Mouse (Mus musculus) liver, embryonic 14.5 days (tissue): ENCODE results near the gene Dexi. TPM values are rescaled to one million over a fixed set of nuclear protein-coding genes. Genes with fewer than 3 reads are reported as not detected.

Experiments used
- ATAC-seq: fragments of 200-750 bp; cut with Nextera tagmentation; 2 replicates; pipeline ENCODE4 v1.8.0; 2017; ENCODE audit warnings: moderate number of reproducible peaks, mild to moderate bottlenecking, moderate library complexity; ENCODE audit not compliant: insufficient read depth
- DNase-seq, 3 experiments: peaks; one replicate each; pipeline ENCODE4 v3.0.0-alpha.2; 2012 to 2013; ENCODE audit warnings: low read depth in 3 of 3, low spot score in 3 of 3
- H3K27ac ChIP-seq: fragments of 300-500 bp; sonication (generic); 2 replicates; pipeline ENCODE4 v1.5.1; 2014; ENCODE audit warnings: moderate library complexity, mild to moderate bottlenecking, control low read depth, inconsistent platforms
- H3K27me3 ChIP-seq: fragments of 300-500 bp; sonication (generic); 2 replicates; pipeline ENCODE4 v1.6.1; 2014; ENCODE audit warnings: mild to moderate bottlenecking, low read length, moderate library complexity; ENCODE audit not compliant: control insufficient read depth, insufficient read depth
- H3K36me3 ChIP-seq: fragments of 300-500 bp; sonication (generic); replicated peaks from 2 replicates; pipeline ENCODE4 v1.6.1; 2014; ENCODE audit warnings: low read depth; ENCODE audit not compliant: control insufficient read depth, insufficient read depth
- H3K4me1 ChIP-seq, 2 experiments: fragments of 200-500 bp in 1 of 2; fragments of 300-500 bp in 1 of 2; sonication (generic) in 1 of 2; replicated peaks; 2 replicates each; pipeline ENCODE4 v1.6.1; 2012 to 2014; ENCODE audit warnings: antibody characterized with exemption in 1 of 2, inconsistent platforms in 1 of 2, low read length in 1 of 2; ENCODE audit not compliant: control insufficient read depth in 2 of 2, insufficient read depth in 2 of 2
- H3K4me2 ChIP-seq: fragments of 300-500 bp; sonication (generic); 2 replicates; pipeline ENCODE4 v1.6.1; 2014; ENCODE audit warnings: low read depth, mild to moderate bottlenecking, control low read depth, moderate library complexity
- H3K4me3 ChIP-seq, 2 experiments: fragments of 200-500 bp in 1 of 2; fragments of 300-500 bp in 1 of 2; sonication (generic) in 1 of 2; 2 replicates each; pipeline ENCODE4 v1.5.1; 2012 to 2014; ENCODE audit warnings: low read depth in 2 of 2, low read length in 2 of 2, mild to moderate bottlenecking in 2 of 2, control low read depth in 1 of 2, inconsistent platforms in 1 of 2, moderate library complexity in 1 of 2; ENCODE audit not compliant: insufficient read depth in 1 of 2
- H3K9ac ChIP-seq: fragments of 300-500 bp; sonication (generic); replicated peaks from 2 replicates; pipeline ENCODE4 v1.6.1; 2014; ENCODE audit warnings: mild to moderate bottlenecking, control low read depth, moderate library complexity
- H3K9me3 ChIP-seq: fragments of 300-500 bp; sonication (generic); 2 replicates; pipeline ENCODE4 v1.6.1; 2016; ENCODE audit warnings: low read length, mixed read lengths; ENCODE audit not compliant: control insufficient read depth
- CTCF ChIP-seq: IDR thresholded peaks from 2 replicates; pipeline ENCODE4 v1.5.1; 2016; ENCODE audit warnings: antibody characterized with exemption, low read depth, control low read depth
- EP300 ChIP-seq: IDR thresholded peaks from 2 replicates; pipeline ENCODE4 v1.6.1; 2016; ENCODE audit warnings: antibody characterized with exemption, low read depth
- WGBS: fragments of 180-500 bp; shearing (Covaris S2); extraction: QIAGEN DNeasy Blood & Tissue Kit; methylation state at CpG from one replicate; pipeline ENCODE4 v1.1.7; 2014; ENCODE audit not compliant: insufficient replicate concordance; 5-methylcytosine and 5-hydroxymethylcytosine counted together
- polyA plus RNA-seq, 2 experiments: library from polyadenylated mRNA; depleted of rRNA in 1 of 2; stranded (reverse) in 1 of 2; unstranded in 1 of 2; fragments of >200 nt; fragmentation: Nextera tagmentation in 1 of 2; extraction: Ambion mirVana in 1 of 2; gene quantifications; 2 replicates each; pipeline versions ENCODE4 v1.2.1 to v1.2.3; 2012 to 2014

Gene Dexi
- polyA plus RNA-seq, 2 experiments: 3.9 to 4.3 TPM

DNA sequence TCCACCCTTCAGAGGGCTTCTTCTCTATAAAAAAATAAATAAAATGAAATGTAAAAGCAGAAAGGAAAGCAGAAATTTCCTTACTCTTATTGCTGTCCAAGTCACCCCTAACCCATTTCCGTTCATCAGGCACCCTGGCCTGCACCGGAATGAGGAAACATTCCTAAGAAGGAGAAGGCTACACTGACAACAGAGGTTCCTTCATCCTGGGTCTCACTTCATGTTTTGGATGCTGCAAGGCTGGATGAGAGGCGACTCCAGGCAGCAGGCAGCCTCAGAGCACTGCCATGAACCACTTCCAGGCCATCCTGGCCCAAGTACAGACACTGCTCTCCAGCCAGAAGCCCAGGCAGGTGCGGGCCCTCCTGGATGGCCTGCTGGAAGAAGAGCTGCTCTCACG is 63.0 kb downstream of the Dexi start, which contains the start of gene Ciita:
TSS of gene Ciita (plus strand) at position 203 of the 400 bp plus-strand sequence.
- no peaks in the 10 kb centered on the region for H3K36me3 ChIP-seq
- ATAC-seq (no peak), DNase-seq (no peak)
- TF ChIP-seq CTCF (no peak), EP300 (no peak)
- H3K27ac ChIP-seq: no peak within 1 kb of the TSS
- H3K4me3 ChIP-seq: no peak within 1 kb of the TSS
- H3K9ac ChIP-seq: no peak within 1 kb of the TSS
- no peak within 1 kb of the TSS for H3K4me2 ChIP-seq
- no peaks in the 10 kb centered on the region for H3K4me1 ChIP-seq
- no peaks in the 10 kb centered on the region for H3K27me3 ChIP-seq
- no peaks in the 10 kb centered on the region for H3K9me3 ChIP-seq
- WGBS: 49% methylated on average over 5 of the region's 5 CpGs

DNA sequence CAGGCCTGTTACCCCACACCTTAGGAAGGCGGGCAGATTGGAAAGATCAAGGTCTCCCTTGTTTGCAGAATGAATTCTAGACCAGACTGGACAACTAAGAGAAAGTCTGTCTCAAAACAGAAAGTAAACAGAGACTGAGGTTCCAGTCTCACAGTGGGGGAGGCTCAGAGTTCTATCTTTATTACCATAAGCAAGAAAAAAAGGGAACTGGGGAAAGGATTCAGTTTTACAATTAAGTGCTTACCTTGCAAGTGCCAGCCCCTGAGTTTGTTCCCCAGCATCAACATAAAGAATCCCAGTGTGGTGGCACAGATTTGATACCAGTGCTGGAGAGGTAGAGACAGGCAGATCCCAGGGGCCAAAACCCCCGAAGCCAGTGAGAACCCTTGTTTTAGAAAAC is 66.9 kb downstream of the Dexi start:
- WGBS: 41% methylated on average over 2 of the region's 2 CpGs
- ATAC-seq (no peak), DNase-seq (no peak)
- Histone ChIP-seq H3K4me3 (no peak overlapping the region), H3K9ac (no peak overlapping the region), H3K27ac (no peak overlapping the region), H3K4me2 (no peak overlapping the region), H3K36me3 (no peaks in the 10 kb centered on the region), H3K27me3 (no peaks in the 10 kb centered on the region), H3K4me1 (no peaks in the 10 kb centered on the region), H3K9me3 (no peaks in the 10 kb centered on the region)
- no peak for TF ChIP-seq EP300
- no peak for TF ChIP-seq CTCF

DNA sequence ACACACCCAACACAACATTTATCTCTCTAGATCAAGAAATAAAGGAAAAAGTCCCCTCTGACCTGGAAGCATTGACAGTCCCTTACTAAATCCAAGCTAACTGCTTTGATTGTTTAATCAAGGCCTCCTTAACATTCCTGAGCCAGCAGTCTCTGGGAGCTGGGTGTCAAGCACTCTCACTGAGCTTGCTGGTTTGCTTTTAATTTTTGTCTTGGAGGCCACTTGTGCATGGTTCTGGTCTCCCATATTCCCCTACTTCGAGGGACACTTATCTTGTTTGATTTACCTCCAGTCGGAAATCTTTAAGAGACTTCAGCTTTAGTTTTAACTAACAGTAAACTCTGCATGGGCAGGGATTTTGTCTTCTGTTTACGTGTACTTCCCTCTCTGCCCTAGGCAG is 67.9 kb downstream of the Dexi start:
- no peaks in the 10 kb centered on the region for H3K9me3 ChIP-seq
- H3K9ac ChIP-seq: no peak overlapping the region
- 55% methylated on average over 3 of the region's 3 CpGs for WGBS
- H3K4me3 ChIP-seq: no peak overlapping the region
- no peak overlapping the region for H3K4me2 ChIP-seq
- no peaks in the 10 kb centered on the region for H3K36me3 ChIP-seq
- H3K27ac ChIP-seq: no peak overlapping the region
- ATAC-seq: no peak
- no peaks in the 10 kb centered on the region for H3K4me1 ChIP-seq
- TF ChIP-seq CTCF: no peak
- TF ChIP-seq EP300: no peak
- H3K27me3 ChIP-seq: no peaks in the 10 kb centered on the region
- no peak for DNase-seq

DNA sequence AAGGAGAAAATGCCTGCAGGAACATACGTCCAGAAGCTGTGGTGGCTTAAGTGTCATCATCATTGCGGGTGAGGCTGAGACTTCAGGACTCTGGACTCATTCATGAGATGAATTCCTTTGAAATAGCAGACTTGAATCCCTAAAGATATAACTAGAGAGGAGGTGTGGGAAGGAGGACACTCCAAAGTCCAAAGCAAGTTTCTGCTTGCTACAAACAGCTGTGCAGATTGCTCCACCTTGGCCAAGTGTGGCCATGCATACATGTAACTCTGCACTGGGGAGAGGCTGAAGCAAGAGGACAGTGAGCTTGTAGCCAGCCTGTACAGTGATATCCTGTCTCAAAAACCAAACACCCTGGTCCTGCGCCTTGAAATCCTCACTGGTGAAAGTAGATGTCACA is 70.9 kb downstream of the Dexi start:
- DNase-seq (no peak), ATAC-seq (no peak)
- H3K36me3 ChIP-seq: no peaks in the 10 kb centered on the region
- no peak overlapping the region for H3K27ac ChIP-seq
- H3K27me3 ChIP-seq: no peaks in the 10 kb centered on the region
- H3K4me1 ChIP-seq: no peaks in the 10 kb centered on the region
- H3K9me3 ChIP-seq: no peaks in the 10 kb centered on the region
- H3K4me3 ChIP-seq: no peak overlapping the region
- TF ChIP-seq CTCF (no peak), EP300 (no peak)
- no peak overlapping the region for H3K9ac ChIP-seq
- 65% methylated on average over 3 of the region's 3 CpGs for WGBS
- no peak overlapping the region for H3K4me2 ChIP-seq

DNA sequence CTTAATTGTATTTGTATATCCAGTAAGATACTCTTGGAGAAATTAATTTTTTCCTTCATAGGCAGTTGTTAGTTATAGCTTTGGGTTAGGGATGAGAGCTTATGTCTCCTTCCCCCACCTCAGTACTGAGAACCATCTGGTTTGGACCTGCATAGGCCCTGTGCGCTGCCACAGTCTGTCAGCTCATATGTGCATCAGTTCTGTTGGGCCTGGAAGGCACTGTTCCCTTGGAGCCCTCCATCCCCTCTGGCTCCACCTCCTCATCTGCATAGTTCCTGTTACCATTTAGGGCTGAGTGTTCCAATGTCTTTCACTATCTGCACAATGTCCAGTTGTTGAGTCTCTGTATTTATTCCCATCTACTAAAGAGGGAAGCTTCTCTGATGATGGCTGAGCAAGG is 74.7 kb downstream of the Dexi start:
- H3K36me3 ChIP-seq: no peaks in the 10 kb centered on the region
- H3K4me3 ChIP-seq: no peak overlapping the region
- TF ChIP-seq EP300 (no peak), CTCF (no peak)
- no peaks in the 10 kb centered on the region for H3K9me3 ChIP-seq
- no peaks in the 10 kb centered on the region for H3K4me1 ChIP-seq
- 91% methylated on average over 1 of the region's 1 CpGs for WGBS
- no peak overlapping the region for H3K4me2 ChIP-seq
- no peak for DNase-seq
- H3K27ac ChIP-seq: no peak overlapping the region
- ATAC-seq: no peak
- H3K27me3 ChIP-seq: no peaks in the 10 kb centered on the region
- no peak overlapping the region for H3K9ac ChIP-seq
